Mouse (Mus musculus) kidney, postnatal 10 days (tissue): ENCODE results near the gene Rasgef1b.

Experiments
- DNase-seq: peaks from one replicate; pipeline ENCODE4 v3.0.0; 2021; ENCODE audit warnings: mixed read lengths

Rasgef1b gene

DNA sequence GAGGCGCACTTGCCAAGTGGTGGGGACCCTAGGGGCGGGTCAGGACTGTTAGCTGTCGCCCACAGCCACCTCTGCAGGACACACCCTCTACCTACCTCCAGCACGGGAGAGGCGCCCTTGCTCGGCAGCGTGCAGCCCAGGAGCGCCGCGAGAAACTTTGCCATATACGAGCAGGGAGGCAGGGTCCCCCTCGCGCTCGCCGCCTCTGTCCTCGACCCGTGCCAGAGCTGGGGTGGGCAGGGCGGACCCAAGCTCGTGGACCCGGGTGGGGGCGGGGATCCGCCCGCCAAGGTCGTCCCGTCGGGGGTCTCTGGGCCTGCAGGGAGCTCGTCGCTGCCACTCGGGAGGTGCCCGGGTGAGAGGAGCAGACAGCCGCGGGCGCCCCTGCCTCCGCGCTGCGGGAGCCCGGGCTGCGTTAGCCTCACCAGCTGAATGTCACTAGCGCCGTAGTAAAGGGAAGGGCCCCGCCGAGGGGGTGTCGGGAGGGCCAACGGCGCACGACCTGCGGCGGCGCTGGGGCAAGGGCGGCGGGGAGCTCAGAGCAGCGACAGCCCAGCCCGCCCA, at the start of gene Rasgef1b:
Gene Rasgef1b, minus strand, starts transcription at position 417 of the 564 bp plus-strand sequence.
- peak; percentile 91 for DNase-seq

DNA sequence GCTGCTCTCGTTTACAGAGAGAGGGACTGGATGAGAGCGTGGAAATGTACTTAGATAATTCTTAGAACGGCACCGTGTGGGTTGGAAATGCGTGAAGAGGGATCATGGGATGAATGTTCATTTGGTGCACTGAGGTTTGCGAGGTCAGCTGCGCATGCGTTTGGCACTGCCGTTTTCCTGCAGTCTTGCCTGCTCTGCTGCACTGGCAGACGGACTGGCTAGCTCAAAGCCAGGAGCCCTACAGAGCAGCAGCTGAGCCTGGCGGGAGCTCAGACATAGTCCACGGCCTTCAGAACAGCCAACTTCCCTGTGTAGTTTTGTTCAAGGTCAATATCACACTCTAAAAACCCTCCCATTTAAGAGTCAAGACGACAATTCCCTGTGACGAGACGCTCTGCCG, 46.5 kb upstream of the Rasgef1b start:
- DNase-seq = no peak

GRCm38 (mm10) chr5:99773265-99773664, 44.4 kb upstream of the Rasgef1b start:
- DNase-seq = no peak

GRCm38 (mm10) chr5:99764246-99764645, 35.4 kb upstream of the Rasgef1b start:
- DNase-seq = no peak

- no peak for DNase-seq
Measured at GRCm38 (mm10) chr5:99758859-99759258, 30.0 kb upstream of the Rasgef1b start.

DNA sequence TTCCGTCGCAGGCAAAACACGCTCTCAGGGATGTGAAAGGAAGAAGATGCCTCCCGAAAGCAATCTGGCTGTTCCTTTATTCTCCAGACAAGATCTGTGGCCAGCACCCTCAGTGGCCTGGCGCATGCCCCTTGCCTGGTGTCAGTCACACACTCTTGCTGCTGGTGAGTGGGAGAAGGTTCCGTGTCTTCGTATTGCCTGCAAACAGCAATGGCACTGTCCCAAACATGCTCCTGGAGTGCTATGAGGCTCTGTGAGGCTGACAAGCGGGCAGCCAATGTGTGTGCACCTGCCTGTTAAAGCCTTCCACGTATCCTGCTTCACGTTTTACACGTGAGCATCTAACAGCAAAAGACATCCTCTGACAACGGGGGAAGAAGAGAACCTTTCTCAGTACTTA, 25.0 kb upstream of the Rasgef1b start:
- DNase-seq = no peak

- no peak for DNase-seq
Measured at GRCm38 (mm10) chr5:99753368-99753767, 24.5 kb upstream of the Rasgef1b start.

DNA sequence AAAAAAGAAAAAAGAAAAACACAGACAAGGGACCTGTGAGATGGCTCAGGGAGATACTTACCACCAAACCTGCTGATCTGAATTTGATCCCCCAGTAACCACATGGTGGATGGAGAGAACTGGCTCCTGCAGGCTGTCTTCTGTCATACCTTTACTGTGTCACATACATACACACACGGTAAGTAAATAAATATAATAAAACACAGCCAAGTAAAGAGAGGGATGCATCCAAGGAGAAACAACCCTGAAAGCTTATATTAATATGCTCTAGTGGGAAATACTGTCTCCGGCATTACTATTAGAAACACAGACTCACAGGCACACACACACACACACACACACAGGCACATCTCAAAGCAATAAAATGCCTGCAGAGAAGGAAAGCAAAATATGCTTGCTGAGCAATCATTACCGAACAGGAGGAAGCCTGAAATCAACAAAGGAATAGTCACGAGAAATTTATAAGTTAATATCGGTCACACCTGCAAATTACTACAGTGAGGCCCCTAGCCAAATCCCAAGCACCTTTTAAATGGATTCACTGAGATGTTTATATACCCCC, 23.9 kb upstream of the Rasgef1b start:
- DNase-seq = no peak

- no peak for DNase-seq
Measured at GRCm38 (mm10) chr5:99748417-99748816, 19.6 kb upstream of the Rasgef1b start.

DNA sequence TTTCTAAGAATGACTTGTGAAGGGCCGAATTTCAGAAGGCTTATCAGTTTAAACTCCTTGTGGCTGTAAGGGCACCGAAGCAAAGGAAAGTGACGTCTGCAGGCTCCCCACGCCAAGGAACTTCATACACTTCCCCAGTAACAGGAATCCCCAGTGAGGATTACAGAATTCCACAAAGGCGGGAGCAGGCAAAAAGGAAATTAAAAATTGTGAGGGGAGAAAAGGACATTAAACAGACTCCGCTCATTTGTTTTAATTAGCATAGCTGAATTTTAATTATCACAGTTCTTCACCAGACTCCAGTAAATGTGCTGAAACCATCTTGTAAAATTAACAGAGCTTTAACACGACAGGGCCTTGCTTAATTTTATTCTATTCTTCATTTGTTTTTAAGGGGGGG, 17.2 kb upstream of the Rasgef1b start:
- no peak for DNase-seq

DNA sequence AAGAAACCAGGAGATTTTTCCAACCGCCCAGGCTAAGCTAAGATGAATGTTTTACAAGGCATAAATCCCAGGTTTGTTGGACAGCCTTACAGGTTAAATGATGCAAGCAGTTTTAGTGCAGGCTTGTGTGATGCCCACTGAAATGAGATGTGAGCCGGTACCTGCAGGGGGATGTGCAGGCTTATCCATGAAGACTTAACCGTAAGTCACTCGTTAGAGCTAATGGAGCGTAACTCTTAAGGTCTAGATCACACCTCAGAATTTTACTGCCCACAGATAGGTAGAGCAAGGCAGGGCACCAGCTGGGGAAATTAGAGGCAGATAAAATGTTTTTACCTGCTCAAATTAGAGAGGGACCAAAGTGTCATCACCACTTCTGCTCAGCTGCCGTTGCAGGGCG, 14.0 kb upstream of the Rasgef1b start:
- DNase-seq = no peak

GRCm38 (mm10) chr5:99742056-99742455, 13.2 kb upstream of the Rasgef1b start:
- DNase-seq = no peak

DNA sequence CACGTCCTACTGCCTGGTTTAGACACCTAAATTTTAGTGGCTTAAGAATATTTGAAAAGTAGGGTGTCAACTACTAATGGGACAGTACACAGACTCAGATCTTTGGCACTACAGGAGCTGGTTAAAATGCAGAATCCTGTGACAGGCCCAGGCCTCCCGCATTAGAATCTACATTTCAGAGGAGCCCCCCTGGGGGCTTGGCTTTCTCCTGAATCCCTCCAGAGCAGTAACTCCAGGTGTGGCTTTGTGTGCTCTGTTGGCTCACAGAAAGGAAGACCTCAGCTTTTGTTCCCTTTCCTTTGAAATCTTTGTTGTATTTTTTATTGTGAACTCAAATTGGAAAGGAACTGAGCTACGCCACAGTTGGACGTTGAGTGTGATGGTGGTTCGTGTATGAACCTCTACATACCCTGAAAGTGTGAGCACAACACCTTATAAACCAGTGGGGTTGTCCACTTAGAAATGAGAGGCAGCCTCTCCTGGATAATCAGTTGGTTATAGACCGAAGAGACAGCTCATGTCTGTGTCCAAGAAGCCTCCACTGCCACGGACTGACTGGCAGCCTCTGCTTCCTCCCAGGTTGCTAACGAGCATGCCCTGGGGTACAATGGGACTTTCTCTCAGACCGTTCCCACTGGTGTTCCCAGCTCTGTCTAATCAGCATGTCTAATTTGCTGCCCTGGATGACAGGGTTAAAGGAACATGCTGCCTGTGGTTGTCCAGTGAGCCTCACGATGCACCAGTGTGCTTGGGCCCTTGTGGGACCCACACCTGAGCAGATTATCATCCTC, 9.3 kb upstream of the Rasgef1b start:
- no peak for DNase-seq

GRCm38 (mm10) chr5:99729931-99730330, 1.1 kb upstream of the Rasgef1b start:
- DNase-seq = no peak

DNA sequence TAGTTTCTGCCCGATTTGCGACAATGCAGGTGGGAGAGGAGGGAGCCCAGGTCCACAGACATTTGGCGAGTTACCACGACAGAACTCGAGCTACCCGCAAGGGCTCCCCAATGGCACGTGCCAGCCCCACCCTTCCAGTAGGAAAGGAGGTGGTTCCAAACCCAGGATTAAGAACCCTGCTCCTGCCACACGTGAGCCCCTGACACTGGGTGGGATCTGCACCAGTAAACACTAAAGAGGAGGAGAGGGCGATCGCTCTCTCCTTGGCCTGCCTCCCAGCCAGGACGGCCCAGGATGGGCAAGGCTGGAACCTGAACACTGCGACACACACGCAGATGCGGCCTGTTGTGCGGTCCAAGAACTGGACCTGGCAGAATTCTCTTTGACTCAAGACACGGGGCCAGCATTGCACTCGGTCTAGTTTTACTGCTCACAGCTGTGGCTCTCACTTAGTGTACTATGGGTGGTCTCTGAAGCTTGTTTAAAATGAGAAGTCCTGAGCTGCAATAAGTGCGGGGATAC, 557 bp upstream of the Rasgef1b start:
- peak; percentile 42 for DNase-seq

DNA sequence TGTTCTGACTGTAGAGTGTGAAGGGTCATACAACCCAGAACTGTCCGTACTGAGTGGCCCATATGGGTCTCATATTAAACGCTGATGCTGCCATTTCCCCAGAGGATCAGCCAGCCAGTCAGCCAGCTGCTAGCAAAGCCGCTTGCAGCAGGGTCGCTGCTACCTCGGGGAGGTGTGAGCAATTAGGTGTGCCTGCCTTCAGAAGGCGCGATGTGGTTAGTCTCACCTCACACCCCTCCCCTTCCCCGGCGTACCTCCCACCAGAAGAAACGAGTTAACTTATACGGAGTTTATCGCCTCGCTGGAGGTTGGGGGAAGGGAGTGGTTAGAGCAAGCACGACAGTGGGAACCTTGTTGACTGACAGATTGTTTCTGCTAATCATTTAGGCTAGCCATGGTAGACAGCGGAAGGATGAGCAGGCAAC, 826 bp downstream of the Rasgef1b start:
- peak; percentile 9 for DNase-seq

DNA sequence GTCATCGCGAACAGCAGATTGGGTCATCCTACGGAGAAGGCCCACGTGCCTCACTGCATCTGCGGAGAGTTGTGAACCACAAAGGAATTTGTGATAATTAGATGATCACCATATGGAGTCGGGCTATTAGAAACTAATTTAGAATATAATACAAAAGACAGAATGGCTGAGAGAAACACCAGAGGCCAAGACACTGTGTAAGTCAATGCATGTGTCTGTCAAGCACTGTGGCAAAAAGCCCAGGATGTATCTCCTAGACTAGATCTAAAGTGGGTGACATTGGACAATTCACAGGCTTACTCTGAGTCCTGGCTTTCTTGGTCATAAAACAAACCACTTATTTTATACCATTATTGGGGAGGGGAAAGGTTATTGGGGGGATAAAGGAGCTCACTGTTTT, 4.9 kb downstream of the Rasgef1b start:
- no peak for DNase-seq

GRCm38 (mm10) chr5:99722310-99722709, 6.6 kb downstream of the Rasgef1b start:
- DNase-seq = no peak

DNA sequence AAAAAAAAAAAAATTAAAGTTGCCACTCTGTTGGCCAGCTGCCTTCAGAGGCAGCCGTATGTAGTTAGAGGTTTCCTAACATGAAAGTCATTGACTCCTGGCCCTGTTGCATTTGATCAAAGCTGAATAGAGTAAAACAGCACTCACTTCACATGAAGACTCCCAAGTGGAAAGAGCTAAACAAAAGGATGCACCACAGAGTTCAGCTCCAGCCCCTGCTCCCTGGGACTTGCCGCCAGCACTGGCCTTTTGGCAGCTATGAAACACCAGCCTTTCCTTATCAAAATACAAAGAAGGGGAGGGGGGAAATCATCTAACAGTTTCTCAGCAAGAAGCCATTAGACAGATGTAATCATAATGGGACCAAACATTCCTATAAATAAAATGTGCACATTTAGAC, 8.3 kb downstream of the Rasgef1b start:
- no peak for DNase-seq

DNA sequence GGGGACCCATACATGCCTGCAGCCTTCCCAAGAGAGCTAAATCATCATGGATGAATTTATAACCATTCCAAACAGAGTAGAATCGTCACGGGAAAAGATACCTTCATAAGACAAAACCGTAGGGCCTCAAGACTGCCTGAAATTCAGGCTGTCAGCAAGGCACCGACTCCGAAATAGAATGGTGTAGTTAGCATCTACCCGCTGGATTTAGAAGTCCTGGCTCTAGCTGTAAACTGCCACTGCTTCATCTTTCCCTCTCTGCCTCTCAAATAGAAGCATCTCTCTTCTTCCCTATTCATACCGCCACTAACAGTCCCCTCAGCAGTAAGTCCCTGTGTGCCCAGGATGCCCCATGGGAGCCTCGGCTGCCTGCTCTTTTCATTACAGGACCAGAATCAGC, 10.9 kb downstream of the Rasgef1b start:
- DNase-seq = no peak

DNA sequence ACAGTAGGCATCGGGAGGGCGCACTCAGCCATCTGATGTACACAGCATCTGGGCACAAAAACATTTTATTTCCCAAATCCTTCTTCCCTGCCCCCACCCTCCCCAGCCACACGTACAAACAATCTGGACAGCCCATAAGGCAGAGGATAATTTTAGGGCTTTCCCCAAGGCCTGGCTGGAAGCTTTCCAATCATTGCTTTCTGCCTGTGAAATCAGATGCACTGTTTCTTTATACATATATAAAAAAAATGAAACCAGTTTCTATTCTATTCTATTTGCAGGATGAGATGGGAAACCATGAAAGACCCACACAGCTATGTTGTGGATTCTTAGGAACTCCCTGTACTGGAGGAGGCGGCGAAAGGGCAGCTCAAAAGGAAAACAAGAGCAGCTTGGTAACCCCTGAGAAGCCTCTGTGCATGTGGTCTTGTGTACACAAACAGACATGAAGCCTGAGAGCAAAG, 13.6 kb downstream of the Rasgef1b start:
- no peak for DNase-seq

DNA sequence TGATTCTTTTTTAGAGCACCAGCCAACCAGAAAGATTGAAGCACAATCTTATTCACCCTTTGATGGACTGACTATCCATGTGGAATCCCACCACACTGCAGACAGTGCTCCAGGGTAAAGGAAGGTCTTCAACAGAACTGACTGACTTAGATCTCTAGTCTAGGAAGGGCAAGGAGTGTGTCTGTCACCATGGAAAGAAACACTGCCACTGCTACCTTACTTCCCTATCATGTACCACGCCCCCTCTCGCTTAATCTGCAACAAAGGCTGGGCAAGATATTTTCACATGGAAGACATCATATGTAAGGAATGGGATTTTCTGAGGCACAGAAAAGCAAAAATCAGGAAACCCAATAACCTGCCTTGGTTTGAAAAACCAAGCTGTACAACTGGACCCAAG, 16.9 kb downstream of the Rasgef1b start:
- DNase-seq = no peak

DNA sequence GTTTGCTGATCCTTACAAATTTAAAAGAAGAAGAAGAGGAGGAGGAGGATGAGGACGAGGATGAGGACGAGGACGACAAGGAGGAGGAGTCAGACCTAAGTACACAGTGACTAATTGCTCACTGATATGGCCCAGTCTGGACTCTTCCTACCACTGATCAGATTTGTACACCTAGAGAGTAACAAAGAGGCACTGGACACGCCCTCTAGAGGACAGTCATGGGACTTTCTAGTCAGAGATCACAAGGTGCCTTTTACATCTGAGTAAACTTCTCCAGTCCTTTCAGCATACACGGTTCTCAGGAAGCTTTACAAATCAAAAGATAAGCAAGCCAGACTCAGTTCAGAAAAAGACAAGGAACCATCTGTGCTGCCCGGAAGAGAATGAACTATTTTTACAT, 20.2 kb downstream of the Rasgef1b start:
- no peak for DNase-seq

GRCm38 (mm10) chr5:99707261-99707660, 21.6 kb downstream of the Rasgef1b start:
- peak; percentile 77 for DNase-seq
